Mouse (Mus musculus) ES-Bruce4 (cell line): ENCODE data around the gene Echdc2.
A peak's percentile ranks its signal among the peaks of the same experiment; 100 is the strongest.

Experiments used
- CTCF ChIP-seq: IDR thresholded peaks from one replicate; pipeline ENCODE4 v1.8.1; 2011; ENCODE audit warnings: low read depth, low read length
- EP300 ChIP-seq: IDR thresholded peaks from 2 replicates; pipeline ENCODE4 v1.6.1; 2011; ENCODE audit warnings: low read depth, low read length; ENCODE audit not compliant: insufficient read depth
- POLR2A ChIP-seq: IDR thresholded peaks from one replicate; pipeline ENCODE4 v1.8.1; 2011; ENCODE audit warnings: low read length; ENCODE audit not compliant: insufficient read depth

- TF ChIP-seq CTCF = no peak
- peak; percentile 98 for TF ChIP-seq EP300
- no peak for TF ChIP-seq POLR2A
Measured at GRCm38 (mm10) chr4:108219019-108219418, 53.8 kb downstream of the Echdc2 start.
